Mouse (Mus musculus): ENCODE measurements at regions not wholly inside any gene's neighbourhood (a gene's known extent, or its start where the extent isn't known, plus 50 kb on each side); places are given as distances from the start of the nearest gene placed in this dataset.

- intact Hi-C loops (cut with DNase I): loop anchor here (10.0 kb wide), 1 partner anchor 1349 kb away; no protein-coding TSS in a partner anchor
- peak; percentile 46 to 51 for DNase-seq (ENCODE audit: low spot score in 2 of 2)
These were observed 196.4 kb downstream of the Mettl4 start for GRCm38 (mm10) chr17:94553400-94553799.

GRCm38 (mm10) chr17:94528765-94529164, 221.1 kb downstream of the Mettl4 start:
- DNase-seq (ENCODE audit: low spot score in 2 of 2): peak in 1 of 2 experiments; percentile 19
- intact Hi-C loops (cut with DNase I): no loop called here
